Mouse (Mus musculus): ENCODE results near the gene Ppp1r37.

GRCm38 (mm10) chr7:19534676-19535075 is 28.2 kb downstream of the Ppp1r37 start:
- TF ChIP-seq POLR2A (IDR thresholded peaks at IDR 0.05; ENCODE audit: borderline replicate concordance, extremely low read depth, low read depth, low read length) (no peak), CTCF (IDR thresholded peaks at IDR 0.05; ENCODE audit: insufficient read depth, low read length) (no peak)

Data from lung, adult 2 months (tissue).